Mouse (Mus musculus) G1E (cell line): ENCODE measurements around the gene Cenpp.

ENCODE experiments used
- CTCF ChIP-seq: IDR thresholded peaks from 2 replicates; pipeline ENCODE4 v1.5.1; 2012; ENCODE audit warnings: low read depth, low read length, inconsistent platforms, mixed read lengths
- GATA1 ChIP-seq: IDR thresholded peaks from 2 replicates; pipeline ENCODE4 v1.6.1; 2012; ENCODE audit warnings: borderline replicate concordance, low read length, inconsistent platforms, mixed read lengths
- TAL1 ChIP-seq: conservative IDR thresholded peaks from 2 replicates; pipeline ENCODE4 v1.6.1; 2012; ENCODE audit warnings: low read depth, low read length, inconsistent platforms, mixed read lengths

- no peak for TF ChIP-seq CTCF
- TF ChIP-seq GATA1 = no peak
- no peak for TF ChIP-seq TAL1
These were observed 179.9 kb downstream of the Cenpp start for GRCm38 (mm10) chr13:49472676-49473005.
